Mouse (Mus musculus) MEL (cell line): ENCODE results near the gene Tfam.

Source experiments
- CTCF ChIP-seq, 3 experiments: IDR thresholded peaks in 2 of 3; conservative IDR thresholded peaks in 1 of 3; 2 replicates each; pipeline ENCODE4 v1.5.1; 2011 to 2012; ENCODE audit warnings: low read length in 3 of 3, low read depth in 2 of 3, mild to moderate bottlenecking in 2 of 3, improper control_type of control experiment in 1 of 3, inconsistent platforms in 1 of 3, mixed read lengths in 1 of 3, moderate library complexity in 1 of 3; ENCODE audit not compliant: control insufficient read depth in 1 of 3, insufficient read depth in 1 of 3, poor library complexity in 1 of 3, severe bottlenecking in 1 of 3
- ETS1 ChIP-seq: IDR thresholded peaks from 2 replicates; pipeline ENCODE4 v1.6.1; 2012; ENCODE audit warnings: low read depth, mild to moderate bottlenecking, inconsistent platforms, low read length, improper control_type of control experiment, moderate library complexity
- KAT2A ChIP-seq: conservative IDR thresholded peaks from 2 replicates; pipeline ENCODE4 v1.6.1; 2012; ENCODE audit warnings: low read depth, low read length, improper control_type of control experiment, inconsistent platforms
- MAX ChIP-seq: IDR thresholded peaks from 2 replicates; pipeline ENCODE4 v1.6.1; 2011; ENCODE audit warnings: low read length, improper control_type of control experiment
- NRF1 ChIP-seq: IDR thresholded peaks from 2 replicates; pipeline ENCODE4 v1.6.1; 2014; ENCODE audit warnings: low read depth, mild to moderate bottlenecking, inconsistent platforms, low read length, improper control_type of control experiment, moderate library complexity; ENCODE audit not compliant: poor library complexity, insufficient read depth, severe bottlenecking
- TCF12 ChIP-seq: IDR thresholded peaks from 2 replicates; pipeline ENCODE4 v1.6.1; 2014; ENCODE audit warnings: low read depth, mild to moderate bottlenecking, inconsistent platforms, low read length, improper control_type of control experiment, moderate library complexity
- USF1 ChIP-seq: IDR thresholded peaks from 2 replicates; pipeline ENCODE4 v1.6.1; 2014; ENCODE audit warnings: low read depth, mild to moderate bottlenecking, inconsistent platforms, low read length, improper control_type of control experiment, moderate library complexity

GRCm38 (mm10) chr10:71181091-71181490 is 57.0 kb downstream of the Tfam start:
- TF ChIP-seq MAX, result no peak
- TF ChIP-seq TCF12, result no peak
- TF ChIP-seq NRF1, result no peak
- no peak for TF ChIP-seq CTCF (IDR thresholded peaks at IDR 0.05 in 2 of 3, conservative IDR thresholded peaks at IDR 0.05 in 1 of 3; ENCODE audit: control insufficient read depth in 1 of 3, insufficient read depth in 1 of 3, low read depth in 2 of 3, low read length in 3 of 3, poor library complexity in 1 of 3, severe bottlenecking in 1 of 3)
- no peak for TF ChIP-seq USF1
- TF ChIP-seq KAT2A, result no peak
- TF ChIP-seq ETS1, result no peak
